Mouse (Mus musculus) fat pad, adult 2 months (tissue): ENCODE results near the gene Bcor.

ENCODE experiments used
- DNase-seq: peaks from one replicate; pipeline ENCODE4 v3.0.0-alpha.2; 2011; ENCODE audit warnings: low read depth, low spot score; ENCODE audit errors: extremely low read depth

Bcor gene

DNA sequence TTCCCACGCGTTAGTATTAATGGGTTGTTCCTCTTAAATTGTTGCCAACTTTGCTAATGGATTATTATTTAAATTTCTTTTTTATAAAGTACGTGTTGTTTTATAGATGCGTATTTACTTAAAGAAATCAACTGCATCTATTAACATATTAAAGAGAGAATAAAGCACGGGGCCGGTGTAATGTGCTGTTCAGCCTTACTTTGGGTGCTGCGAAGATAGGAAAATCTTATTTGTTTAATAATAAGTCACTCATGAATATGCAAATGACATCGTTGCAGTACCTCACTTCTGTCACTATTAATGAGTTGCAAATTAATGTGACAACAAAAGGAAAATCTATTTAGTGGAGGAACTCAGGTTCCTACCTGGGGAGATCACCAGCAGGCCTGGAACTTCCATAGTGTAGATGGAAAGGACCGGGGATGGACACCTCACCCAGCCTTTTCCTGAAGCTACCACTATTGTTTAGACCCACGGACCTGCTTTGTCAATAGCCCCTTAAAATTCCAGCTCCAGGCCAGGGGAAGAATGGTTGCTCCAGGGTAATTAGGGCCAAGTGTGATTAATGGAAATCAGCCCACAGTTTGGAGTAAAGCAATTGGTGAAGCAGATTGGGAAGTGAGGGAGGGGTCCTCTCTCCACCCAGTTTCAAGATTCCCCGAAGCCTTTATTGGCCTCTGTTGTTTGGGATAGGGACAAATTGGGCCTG lies 152.2 kb downstream of the Bcor start:
- DNase-seq = no peak

- no peak for DNase-seq
These were observed 153.0 kb downstream of the Bcor start for GRCm38 (mm10) chrX:12006882-12007753.

DNA sequence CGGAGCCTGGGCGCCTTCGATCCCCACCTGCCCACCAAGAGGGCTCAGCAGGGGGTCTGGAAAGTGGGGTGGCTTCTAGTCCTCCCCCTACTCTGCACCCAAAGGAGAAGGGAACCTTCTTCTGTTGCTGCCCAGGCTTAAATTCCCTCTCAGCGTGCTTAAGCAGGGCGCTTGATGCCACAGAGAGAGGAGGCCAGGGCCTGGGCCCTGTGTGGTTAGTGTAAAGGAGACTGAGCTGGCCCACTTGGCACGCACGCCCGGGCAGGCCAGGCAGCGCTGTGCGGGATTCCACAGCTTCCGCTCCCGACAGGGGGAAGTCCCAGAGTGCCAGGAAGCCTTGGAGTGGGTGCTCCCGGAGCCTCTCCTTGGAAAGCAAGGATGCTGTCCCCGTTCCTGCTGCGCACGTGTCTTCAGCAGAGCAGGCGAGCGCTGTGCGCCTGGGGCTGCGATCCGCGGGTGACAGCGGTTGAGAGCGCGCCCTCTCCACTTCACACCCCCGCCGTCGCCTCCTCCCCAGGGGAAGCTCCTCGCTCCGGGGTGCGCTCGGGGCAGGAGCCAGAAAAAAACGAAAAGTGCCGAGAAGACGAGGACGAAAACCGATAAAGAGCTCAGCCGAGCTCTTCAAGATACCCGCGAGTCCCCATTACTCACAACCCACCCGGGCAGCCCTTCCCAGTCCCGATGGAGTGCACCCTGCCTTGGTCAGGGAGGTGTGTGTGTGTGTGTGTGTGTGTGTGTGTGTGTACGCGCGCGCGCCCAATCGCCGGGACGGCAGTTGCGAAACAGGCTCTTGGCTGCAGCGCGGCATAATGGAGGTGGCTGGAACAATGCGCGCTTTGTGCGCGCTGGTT lies 153.9 kb downstream of the Bcor start:
- DNase-seq = no peak

- no peak for DNase-seq
These were observed 154.7 kb downstream of the Bcor start for GRCm38 (mm10) chrX:12005181-12006030.

GRCm38 (mm10) chrX:12004416-12004815 lies 155.7 kb downstream of the Bcor start:
- DNase-seq = no peak

- DNase-seq = no peak
These were observed 156.2 kb downstream of the Bcor start for GRCm38 (mm10) chrX:12003947-12004346.

DNA sequence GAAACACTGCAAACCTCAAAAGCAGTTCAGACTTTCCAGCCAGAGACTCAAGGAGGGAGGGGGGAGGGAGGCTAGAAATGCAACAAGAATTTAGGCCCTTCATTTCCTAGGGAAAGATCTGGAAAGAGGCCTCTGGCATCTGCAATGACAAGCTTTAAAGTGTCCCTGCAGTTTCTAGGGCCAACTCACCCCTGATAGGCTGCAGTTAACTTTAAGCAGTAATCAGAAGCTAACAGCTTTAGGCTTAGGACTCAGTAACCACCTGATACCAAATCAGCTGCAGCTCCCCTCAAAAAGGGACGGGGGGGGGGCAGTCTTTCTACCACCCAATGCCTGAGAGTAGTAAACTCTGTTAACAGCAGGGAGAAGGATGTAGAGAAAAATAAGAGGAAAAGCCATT lies 156.6 kb downstream of the Bcor start:
- no peak for DNase-seq

DNA sequence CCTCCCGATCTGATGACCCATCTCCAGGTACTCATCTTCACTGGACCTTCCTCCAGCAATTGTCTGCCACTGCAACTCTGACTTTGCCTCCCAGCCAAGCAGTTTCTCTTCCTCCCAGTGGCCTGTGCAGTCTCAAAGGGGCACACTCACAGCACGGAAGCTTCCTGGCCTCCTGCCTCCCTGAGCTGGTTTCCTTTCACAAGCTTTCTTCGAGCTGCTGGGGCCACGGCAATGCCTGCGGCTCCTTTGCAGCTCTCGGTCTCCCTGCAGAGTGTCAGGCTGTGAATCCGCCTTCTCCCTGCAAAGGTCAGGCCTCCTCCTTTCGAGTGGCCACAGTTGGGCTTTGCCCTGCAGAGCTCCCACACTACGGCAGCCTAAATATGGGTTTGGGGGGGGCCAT lies 157.0 kb downstream of the Bcor start:
- DNase-seq = no peak

DNA sequence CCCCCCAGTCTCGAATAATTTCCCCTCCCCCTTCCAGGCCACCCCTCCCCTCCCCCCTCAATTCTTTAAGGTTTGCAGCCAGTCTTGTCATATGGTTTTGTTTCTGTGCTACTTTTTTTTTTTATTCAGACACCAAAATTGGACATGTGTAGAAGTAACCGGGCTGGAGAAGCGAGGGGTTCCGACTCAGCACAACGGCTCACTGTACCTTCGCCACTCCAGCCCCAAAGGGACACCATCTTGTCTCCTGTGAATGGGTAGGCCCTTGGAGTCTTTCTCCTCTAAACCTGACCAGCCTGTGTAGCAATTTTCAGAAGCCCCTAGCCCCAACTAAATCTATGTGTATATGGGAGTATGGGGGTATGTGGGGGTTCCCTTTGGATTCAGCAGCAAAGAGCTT lies 157.6 kb downstream of the Bcor start:
- DNase-seq = no peak

DNA sequence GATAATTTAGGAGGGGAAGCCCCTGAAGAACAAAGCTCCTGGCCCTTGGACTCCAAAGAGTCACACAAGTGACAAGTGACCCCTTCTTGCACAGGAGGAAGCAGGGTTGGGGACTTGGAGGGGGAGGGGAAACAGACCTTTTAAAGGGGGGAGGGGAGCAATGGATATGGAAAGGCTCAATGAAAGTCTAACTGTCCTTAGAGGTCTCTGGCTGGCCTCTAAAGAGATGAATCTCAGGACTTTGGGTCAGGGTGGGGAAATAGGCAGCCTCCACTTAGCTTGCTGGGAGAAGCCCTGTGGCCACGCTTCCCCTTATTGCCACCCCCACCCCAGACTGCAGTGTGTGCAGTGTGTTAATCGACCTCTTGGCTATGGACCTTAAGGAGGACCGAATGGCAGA lies 158.2 kb downstream of the Bcor start:
- no peak for DNase-seq

DNA sequence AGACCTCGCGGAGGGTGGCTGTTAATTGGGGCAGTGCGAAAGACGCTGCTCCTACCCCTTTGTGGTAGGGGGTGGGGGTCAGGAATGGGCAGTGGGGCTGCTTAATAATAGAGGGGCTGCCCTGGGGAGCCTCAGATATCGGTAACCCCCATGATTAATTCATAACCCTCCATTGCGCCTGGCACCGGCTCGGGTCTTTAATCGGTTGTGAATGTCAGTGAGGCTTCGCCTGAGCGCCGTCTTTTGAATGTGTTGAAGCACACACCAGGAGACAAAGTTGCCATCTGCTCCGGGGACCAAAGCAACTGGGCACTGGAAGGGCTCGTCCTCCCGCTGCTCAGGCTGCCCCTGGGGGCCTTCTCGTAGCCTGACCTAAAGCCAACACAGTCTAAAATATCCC lies 158.8 kb downstream of the Bcor start:
- DNase-seq = no peak

- DNase-seq = no peak
These were observed 159.5 kb downstream of the Bcor start for GRCm38 (mm10) chrX:12000620-12001019.

- no peak for DNase-seq
These were observed 160.2 kb downstream of the Bcor start for GRCm38 (mm10) chrX:11999951-12000350.

DNA sequence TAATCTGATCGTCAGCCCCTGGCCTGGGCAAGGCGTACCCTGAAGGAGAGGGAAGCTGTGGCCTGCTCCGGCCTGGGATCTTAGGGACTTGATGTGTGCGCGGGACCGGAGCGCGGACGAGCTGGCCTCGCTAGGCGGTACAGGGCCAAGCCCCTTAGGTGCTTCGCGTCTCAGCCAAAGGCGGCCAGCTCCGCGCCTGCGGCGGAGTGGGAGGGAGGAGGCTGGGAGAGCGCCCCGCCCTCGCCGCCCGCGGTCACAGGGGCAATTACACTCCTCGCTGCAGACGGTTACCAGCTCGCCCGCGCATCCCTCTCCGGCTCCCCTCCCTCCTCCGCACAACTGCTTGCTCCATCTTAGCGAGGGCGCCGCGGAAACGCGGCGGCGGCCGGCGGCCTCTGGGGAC lies 161.2 kb downstream of the Bcor start:
- no peak for DNase-seq

DNA sequence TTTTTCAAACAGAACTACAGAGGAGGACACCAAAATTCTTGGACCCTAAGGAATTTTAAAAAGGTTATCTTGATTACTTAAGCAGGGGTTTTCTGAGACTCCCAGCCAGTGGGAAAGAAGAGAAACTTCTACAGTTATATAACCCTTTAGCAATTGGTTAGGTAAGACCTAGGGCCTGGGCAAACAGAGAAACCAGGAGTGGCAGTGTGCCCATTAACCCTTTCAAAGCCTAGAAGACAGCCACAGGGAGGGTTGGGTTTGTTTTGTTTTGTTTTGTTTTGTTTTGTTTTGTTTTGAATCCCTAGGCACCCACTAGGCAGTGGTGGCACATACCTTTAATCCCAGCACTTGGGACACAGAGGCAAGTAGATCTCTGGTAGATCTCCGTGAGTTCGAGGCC lies 163.3 kb downstream of the Bcor start:
- DNase-seq = no peak

GRCm38 (mm10) chrX:11996489-11996888 lies 163.7 kb downstream of the Bcor start:
- no peak for DNase-seq

GRCm38 (mm10) chrX:11993641-11994419 lies 166.3 kb downstream of the Bcor start:
- DNase-seq = no peak

DNA sequence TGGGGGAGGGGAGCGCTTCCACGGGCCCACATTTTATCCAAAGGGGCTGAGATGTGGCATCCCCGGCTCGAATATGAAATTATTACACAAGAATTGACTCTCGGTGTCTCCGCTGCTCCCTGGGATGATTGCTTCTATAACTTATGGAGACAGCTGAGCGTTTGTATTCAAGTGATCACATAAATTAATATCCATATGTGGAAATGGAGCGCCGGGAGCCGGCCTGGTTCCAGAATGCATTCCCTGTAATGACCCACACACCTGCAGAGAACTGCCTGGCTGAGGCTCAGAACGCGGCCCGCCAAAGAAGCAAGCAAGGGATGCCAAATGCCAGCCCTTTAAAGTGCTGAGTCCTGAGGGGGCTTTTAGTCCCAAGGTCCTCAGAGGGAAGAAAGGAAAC lies 170.7 kb downstream of the Bcor start:
- DNase-seq = no peak

- no peak for DNase-seq
These were observed 171.8 kb downstream of the Bcor start for GRCm38 (mm10) chrX:11988191-11988896.
